In the genomic region with DNA sequence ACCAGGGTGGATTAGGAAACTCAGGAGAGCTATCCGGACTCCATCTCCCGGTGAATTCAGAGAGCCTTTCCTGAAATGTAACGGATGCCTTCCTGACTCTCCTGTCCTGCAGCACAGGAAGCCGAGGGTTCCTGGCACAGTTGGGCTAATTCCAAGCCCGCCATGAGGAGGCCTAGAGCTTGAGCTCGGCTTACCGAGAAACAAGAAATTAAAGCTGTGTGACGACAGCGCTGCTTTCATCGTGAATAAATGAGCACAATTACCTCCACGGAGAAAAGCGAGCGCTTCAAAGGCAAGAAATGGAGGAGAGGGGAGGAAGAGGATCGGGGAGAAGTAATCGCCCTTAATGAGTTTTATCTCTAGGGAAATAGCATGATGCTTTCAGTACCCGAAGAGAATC, we compare ENCODE assay signal across 9 mouse cellular contexts. TPM values are rescaled to one million over a fixed set of nuclear protein-coding genes. Genes with fewer than 3 reads are reported as not detected.
DNase-seq lines count a peak whose midpoint lies in the region; ATAC-seq lines count a peak whose summit lies in the region.
"Had no signal": no experiment of that assay in that cellular context is flagged by ENCODE, and none has a peak within 500 bp of the region (broad histone marks: within the 10 kb centered on the region; RNA-seq: fewer than 3 reads in every experiment).

No protein-coding gene starts in this region.

- H3K27me3 ChIP-seq in heart, embryonic 10.5 days (ENCODE audit: insufficient read depth, poor library complexity, severe bottlenecking): 0 out of 2 replicates have a peak, but pooled peaks cover 3% of the 10 kb centered on the region
- no peaks in the 10 kb centered on the region for H3K27me3 ChIP-seq in forebrain, embryonic 11.5 days (ENCODE audit: control insufficient read depth, insufficient read depth, low read length)

- ATAC-seq in forebrain, embryonic 11.5 days (replicated peaks; ENCODE audit: low FRiP score): no peak

- no peaks in the 10 kb centered on the region; the same call in 1 of the 2 replicates for H3K36me3 ChIP-seq in heart, embryonic 10.5 days
- H3K36me3 ChIP-seq in forebrain, embryonic 11.5 days (ENCODE audit: control insufficient read depth, insufficient read depth, low read length): no peaks in the 10 kb centered on the region

- intact Hi-C loops in heart, postnatal 25 days (cut with DNase I): no loop called here

- 58% methylated on average over 16 of the region's 16 CpGs for WGBS in heart, embryonic 10.5 days
- WGBS in forebrain, embryonic 11.5 days: 52% methylated on average over 16 of the region's 16 CpGs

- no peak for DNase-seq in heart, embryonic 10.5 days (ENCODE audit: low spot score)
- DNase-seq in heart, postnatal 25 days (ENCODE audit: low spot score): no peak
- DNase-seq in brain, adult 2 months (ENCODE audit: low read depth, low spot score): peak; percentile 31
- DNase-seq in forebrain, embryonic 11.5 days (ENCODE audit: low spot score): no peak
- DNase-seq in kidney, postnatal 25 days: peak; percentile 49 to 72
- DNase-seq in T-cell, adult 2 months (ENCODE audit: low spot score): no peak
- DNase-seq in testis, postnatal 10 days (ENCODE audit: low spot score): no peak

- no peak overlapping the region for H3K4me3 ChIP-seq in heart, embryonic 10.5 days
- no peak overlapping the region for H3K4me3 ChIP-seq in forebrain, embryonic 11.5 days (ENCODE audit: low read depth, low read length)

- H3K27ac ChIP-seq in heart, embryonic 10.5 days: peak overlapping the region; percentile 36; the same call in 1 of the 2 replicates
- H3K27ac ChIP-seq in forebrain, embryonic 11.5 days (ENCODE audit: low read depth, low read length): peak overlapping the region; percentile 53; the same call in 1 of the 2 replicates
- H3K27ac ChIP-seq: liver, embryonic 14.5 days had no signal

- H3K9ac ChIP-seq in forebrain, embryonic 11.5 days (ENCODE audit: low read length): no peak overlapping the region
- H3K9ac ChIP-seq: liver, embryonic 14.5 days had no signal

- no peaks in the 10 kb centered on the region for H3K9me3 ChIP-seq in heart, embryonic 10.5 days
- no peaks in the 10 kb centered on the region for H3K9me3 ChIP-seq in forebrain, embryonic 11.5 days (ENCODE audit: control insufficient read depth, low read length)

- H3K4me2 ChIP-seq in forebrain, embryonic 11.5 days (ENCODE audit: low read depth, low read length, severe bottlenecking): no peak overlapping the region
- H3K4me2 ChIP-seq: heart, embryonic 11.5 days had no signal

- peaks cover 47% of the 10 kb centered on the region for H3K4me1 ChIP-seq in heart, embryonic 10.5 days
- peaks cover 9% of the 10 kb centered on the region for H3K4me1 ChIP-seq in forebrain, embryonic 11.5 days (replicated peaks; ENCODE audit: control insufficient read depth, insufficient read depth, low read length)

RNA-seq across cellular contexts. Expression of a gene that starts 57.8 kb away (rescaled TPM):
- 1.3 and 2.3 TPM in 2 replicates for polyA plus RNA-seq in heart, embryonic 10.5 days (2016; fragmentation: Nextera tagmentation; extraction: Ambion mirVana)
- 1 to 10 TPM; 6.6 to 7.2 TPM for total RNA-seq in heart, postnatal 25 days (2021)
- 7.3 and 7.9 TPM in 2 replicates for polyA plus RNA-seq in forebrain, embryonic 11.5 days (2014; fragmentation: Nextera tagmentation; extraction: Ambion mirVana)

Comparison
In these comparisons a context has a peak if more than half of its experiments do, and no peak if none do; other contexts are left out.
1. DNase-seq: peak in brain, adult 2 months (single experiment) and kidney, postnatal 25 days (2 of 2); none in heart, embryonic 10.5 days (single experiment), heart, postnatal 25 days (single experiment), forebrain, embryonic 11.5 days (single experiment), T-cell, adult 2 months (single experiment) and testis, postnatal 10 days (single experiment).